Mouse (Mus musculus) brain, embryonic 14.5 days (tissue): ENCODE results near the gene Spsb1. TPM values are rescaled to one million over a fixed set of nuclear protein-coding genes. Genes with fewer than 3 reads are reported as not detected.

Source experiments
- DNase-seq: peaks from one replicate; pipeline ENCODE4 v3.0.0-alpha.2; 2011; ENCODE audit warnings: low read depth
- CTCF ChIP-seq: fragments of 200-500 bp; IDR thresholded peaks from 2 replicates; pipeline ENCODE4 v1.5.1; 2012; ENCODE audit warnings: inconsistent platforms, mild to moderate bottlenecking, moderate library complexity, borderline replicate concordance; ENCODE audit not compliant: insufficient read depth, insufficient read length; ENCODE audit errors: extremely low read depth
- POLR2A ChIP-seq: fragments of 200-500 bp; IDR thresholded peaks from 2 replicates; pipeline ENCODE4 v1.6.1; 2012; ENCODE audit warnings: mild to moderate bottlenecking, inconsistent platforms, borderline replicate concordance; ENCODE audit not compliant: poor library complexity, insufficient read depth, insufficient read length, severe bottlenecking; ENCODE audit errors: extremely low read depth
- polyA plus RNA-seq: library from polyadenylated mRNA; depleted of rRNA; stranded (reverse); fragments of >200 nt; gene quantifications from 2 replicates; pipeline ENCODE4 v1.2.3, GENCODE M21; 2012

Spsb1 gene
- polyA plus RNA-seq, 1 experiment = 6.4 TPM

DNA sequence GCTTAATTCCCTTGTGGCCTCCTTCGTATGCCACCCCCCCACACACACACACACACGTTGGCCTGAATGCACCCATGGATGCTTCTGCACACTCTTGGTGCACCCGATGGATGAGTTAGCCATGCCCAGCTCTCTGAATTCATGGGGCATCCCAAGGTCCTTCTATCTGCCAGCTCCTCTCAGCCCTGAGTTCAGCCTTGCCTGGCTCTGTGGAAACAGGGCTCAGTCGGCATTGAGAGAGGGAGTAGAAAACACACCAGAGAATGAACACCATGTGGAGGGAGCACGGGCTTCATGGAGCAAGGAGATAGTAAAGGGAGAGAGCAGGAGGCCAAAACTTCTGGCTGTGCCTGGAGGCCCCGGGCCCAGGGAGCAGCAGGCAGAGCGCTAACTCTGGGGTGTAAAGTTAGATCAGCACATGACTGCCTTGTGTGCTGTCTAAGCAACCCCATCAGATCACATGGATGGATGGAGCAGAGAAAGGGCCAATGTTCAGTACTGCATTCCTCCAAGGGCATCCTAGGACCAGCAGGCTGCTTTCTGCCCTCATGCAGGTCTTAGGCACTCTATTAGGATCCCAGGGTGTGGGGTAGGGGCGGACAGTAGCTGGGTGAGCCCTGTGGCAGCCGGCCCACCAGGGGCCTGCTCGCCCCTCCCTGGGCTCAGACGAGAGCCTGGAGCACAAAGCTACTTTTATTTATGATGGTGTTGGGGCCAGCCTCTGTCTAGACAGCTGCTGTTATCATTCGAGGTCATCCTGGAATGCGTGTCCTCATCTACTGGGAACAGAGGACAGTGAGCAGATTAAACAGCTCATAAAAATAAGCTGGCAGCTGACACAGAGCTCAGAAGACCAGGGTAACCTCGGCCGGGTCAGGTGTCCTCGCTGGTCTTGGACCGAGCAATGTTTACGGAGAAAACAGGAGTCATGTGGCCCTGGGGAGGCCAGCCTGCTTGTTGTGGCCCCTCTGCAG, 68.3 kb downstream of the Spsb1 start:
- TF ChIP-seq POLR2A (no peak), CTCF (no peak)
- no peak for DNase-seq

GRCm38 (mm10) chr4:149883990-149884389, 70.9 kb downstream of the Spsb1 start:
- no peak for TF ChIP-seq POLR2A
- no peak for TF ChIP-seq CTCF
- no peak for DNase-seq

GRCm38 (mm10) chr4:149882139-149882916, 72.5 kb downstream of the Spsb1 start:
- DNase-seq = no peak

DNA sequence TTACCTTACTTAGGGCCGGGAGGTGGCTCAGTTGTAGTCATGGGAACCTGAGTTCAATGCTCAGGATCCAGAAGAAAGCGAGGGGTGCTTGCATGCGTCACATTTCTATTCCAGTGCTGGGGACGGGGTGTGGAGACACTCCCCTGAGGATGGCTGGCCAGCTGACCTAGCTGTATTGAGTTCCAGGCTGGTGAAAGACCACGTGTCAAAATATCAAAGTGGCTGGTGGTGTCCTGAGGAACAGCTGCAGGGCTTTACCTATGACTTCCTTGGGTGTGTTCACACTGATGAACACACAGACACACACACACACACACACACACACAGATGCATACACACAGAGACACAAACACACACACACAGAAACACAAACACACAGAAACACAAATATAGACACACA, 73.9 kb downstream of the Spsb1 start:
- DNase-seq = no peak
- TF ChIP-seq CTCF (no peak), POLR2A (no peak)

More at GRCm38 (mm10) chr4:149882139-149882916, 72.5 kb downstream of the Spsb1 start:
- no peak for TF ChIP-seq POLR2A
- no peak for TF ChIP-seq CTCF

GRCm38 (mm10) chr4:149879980-149880379, 74.9 kb downstream of the Spsb1 start:
- no peak for TF ChIP-seq CTCF
- TF ChIP-seq POLR2A = no peak
- DNase-seq = no peak

- TF ChIP-seq POLR2A (no peak), CTCF (no peak)
- DNase-seq = no peak
These were observed 76.8 kb downstream of the Spsb1 start for GRCm38 (mm10) chr4:149878021-149878449.

GRCm38 (mm10) chr4:149877202-149877601, 77.6 kb downstream of the Spsb1 start:
- no peak for TF ChIP-seq POLR2A
- TF ChIP-seq CTCF = 0 out of 2 replicates have a peak, but pooled peaks have one; percentile 11
- DNase-seq = no peak

DNA sequence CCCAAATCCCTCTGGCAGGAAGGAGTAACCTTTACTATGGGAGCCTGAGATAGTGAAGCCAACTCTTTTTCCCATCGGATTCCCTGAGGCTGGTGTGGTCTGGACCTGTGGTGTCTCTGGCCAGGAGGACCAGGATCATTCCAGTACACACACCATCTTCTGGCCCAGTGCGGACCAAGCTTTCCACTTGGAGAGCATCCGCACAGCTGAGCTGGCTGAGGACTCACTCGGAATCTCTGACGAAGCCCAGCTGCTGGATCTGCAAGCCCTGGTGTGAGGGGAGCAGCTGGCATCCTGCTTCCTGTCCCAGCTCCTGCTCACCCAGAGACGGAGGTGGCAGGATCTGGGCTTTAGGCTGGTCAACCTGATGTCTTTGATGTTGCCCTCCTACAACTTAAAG, 78.1 kb downstream of the Spsb1 start:
- no peak for DNase-seq

DNA sequence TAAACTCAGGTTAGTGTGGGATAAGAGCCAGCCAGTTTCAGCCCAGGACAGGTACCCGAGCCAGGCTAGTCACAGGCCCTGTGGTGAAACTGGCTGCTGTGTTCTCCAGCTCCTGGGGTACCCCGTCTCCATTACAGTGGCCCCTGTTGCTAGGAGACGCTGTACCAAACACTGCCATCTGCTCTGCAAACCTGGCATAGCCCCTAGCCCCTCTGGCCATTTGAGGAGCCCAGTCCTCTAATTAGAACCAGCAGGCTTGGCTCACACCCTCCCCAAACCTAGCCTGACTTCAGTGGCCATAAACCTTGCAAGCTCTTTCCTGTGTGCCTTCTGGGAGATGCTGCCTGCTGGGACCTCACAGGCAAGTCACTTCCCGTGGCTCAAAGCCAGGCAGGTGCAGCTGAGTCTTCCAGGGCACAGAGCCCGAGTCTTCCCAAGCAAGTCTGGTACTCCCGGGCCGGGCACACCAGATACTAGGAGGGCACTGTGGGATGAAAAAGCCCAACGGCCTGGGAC, 78.8 kb downstream of the Spsb1 start:
- peak; percentile 89 for DNase-seq
- TF ChIP-seq CTCF (no peak), POLR2A (no peak)

More for the DNA sequence above, 78.1 kb downstream of the Spsb1 start:
- no peak for TF ChIP-seq CTCF
- TF ChIP-seq POLR2A = no peak

DNA sequence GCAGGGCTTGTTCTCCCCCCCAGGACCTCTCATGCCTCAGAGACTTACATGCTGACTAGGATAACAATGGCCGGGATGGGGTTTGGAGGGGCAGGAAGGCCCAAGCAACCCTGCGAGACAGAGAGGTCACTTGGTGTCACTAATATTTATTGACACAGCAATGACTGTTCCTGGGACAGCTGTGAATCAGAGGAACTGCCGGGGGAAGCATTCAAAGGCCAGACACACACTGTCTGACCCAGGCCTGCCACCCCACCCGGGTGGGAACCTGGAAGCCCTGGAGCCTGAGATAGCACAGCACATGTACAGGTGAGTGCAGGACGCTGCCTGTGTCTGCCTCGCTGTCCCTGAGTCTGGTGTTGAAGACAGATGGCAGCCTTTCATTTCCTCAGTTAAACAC, 79.5 kb downstream of the Spsb1 start:
- TF ChIP-seq CTCF (no peak), POLR2A (no peak)
- no peak for DNase-seq

DNA sequence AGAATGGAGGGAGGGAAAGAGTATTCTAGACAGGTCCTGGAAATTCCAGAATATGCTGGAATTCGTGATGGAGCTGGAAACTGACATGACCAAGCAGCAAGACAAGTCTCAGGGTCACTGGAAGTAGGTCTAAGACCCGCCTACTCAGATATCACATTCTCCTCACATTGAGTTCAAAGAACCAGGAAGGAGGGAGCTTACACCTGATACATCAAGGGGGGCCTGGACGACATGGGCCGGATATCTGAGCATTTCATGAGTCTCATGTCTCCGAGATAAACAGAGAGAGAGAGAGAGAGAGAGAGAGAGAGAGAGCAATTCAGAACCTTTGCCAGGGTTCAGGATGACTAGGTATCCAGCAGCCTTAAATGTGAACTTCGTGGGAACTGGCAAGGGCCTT, 82.6 kb downstream of the Spsb1 start:
- no peak for TF ChIP-seq CTCF
- TF ChIP-seq POLR2A = no peak
- DNase-seq = no peak
